Mouse (Mus musculus) cortical plate, adult 2 months (tissue): ENCODE results near the gene Espl1.

Source experiments
- CTCF ChIP-seq: fragments of 200-500 bp; IDR thresholded peaks from 2 replicates; pipeline ENCODE4 v1.5.1; 2011; ENCODE audit warnings: mild to moderate bottlenecking, control low read depth, low read length; ENCODE audit not compliant: insufficient read depth; ENCODE audit errors: extremely low read depth
- POLR2A ChIP-seq: fragments of 200-500 bp; IDR thresholded peaks from 2 replicates; pipeline ENCODE4 v1.6.1; 2011; ENCODE audit warnings: mild to moderate bottlenecking, low read length, control low read depth; ENCODE audit not compliant: insufficient read depth; ENCODE audit errors: extremely low read depth

GRCm38 (mm10) chr15:102248131-102248811 is 47.8 kb upstream of the Espl1 start:
- TF ChIP-seq POLR2A (no peak), CTCF (no peak)
